Mouse (Mus musculus): ENCODE results near the gene Vmn1r3.
"Not testable (repeated sequence)": the region's sequence is repeated elsewhere in the genome, so short reads cannot be mapped to it uniquely, and the experiment has no call there.

Gene Vmn1r3

DNA sequence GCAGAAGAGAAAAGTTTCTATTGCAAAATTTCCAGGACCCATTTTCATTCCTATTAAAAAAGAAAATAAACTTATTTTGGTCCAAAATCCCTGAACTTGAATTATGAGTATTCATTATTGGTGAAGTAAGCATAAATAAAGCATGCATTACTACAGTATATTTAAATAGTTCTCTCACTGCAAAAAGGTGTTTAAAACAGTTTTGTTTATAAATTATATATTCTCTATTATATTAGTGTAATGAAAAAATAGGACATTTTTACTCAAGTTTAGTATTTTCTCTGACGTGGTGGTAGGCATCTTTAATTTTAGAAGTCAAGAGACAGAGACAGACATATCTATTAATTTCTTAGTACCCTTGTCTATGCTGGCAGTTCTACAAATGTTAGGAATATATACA lies at the start of gene Vmn1r3:
TSS of gene Vmn1r3 (minus strand) at position 101 of the 400 bp plus-strand sequence.
- CTCF ChIA-PET: not testable (repeated sequence)

DNA sequence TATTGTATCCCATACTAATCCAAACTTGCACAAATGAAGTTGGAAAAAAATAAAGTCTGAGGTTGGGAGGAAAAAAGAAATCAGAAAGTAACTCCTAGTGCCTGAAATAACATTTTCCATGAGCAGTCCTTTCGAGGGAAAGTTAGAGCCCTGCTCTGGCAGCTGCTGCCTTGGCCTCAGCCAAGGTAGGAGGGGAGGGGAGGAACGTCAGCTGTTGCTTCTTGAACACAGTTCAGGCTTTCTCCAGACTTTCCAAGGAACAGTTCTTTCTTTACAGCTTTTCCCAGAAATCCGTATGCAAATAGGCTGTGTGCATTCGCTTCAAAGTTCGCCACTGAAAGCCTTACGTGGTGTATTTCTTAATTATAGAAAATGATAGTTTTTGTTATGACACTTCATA lies 46.9 kb upstream of the Vmn1r3 start:
- CTCF ChIA-PET: no interaction called here

DNA sequence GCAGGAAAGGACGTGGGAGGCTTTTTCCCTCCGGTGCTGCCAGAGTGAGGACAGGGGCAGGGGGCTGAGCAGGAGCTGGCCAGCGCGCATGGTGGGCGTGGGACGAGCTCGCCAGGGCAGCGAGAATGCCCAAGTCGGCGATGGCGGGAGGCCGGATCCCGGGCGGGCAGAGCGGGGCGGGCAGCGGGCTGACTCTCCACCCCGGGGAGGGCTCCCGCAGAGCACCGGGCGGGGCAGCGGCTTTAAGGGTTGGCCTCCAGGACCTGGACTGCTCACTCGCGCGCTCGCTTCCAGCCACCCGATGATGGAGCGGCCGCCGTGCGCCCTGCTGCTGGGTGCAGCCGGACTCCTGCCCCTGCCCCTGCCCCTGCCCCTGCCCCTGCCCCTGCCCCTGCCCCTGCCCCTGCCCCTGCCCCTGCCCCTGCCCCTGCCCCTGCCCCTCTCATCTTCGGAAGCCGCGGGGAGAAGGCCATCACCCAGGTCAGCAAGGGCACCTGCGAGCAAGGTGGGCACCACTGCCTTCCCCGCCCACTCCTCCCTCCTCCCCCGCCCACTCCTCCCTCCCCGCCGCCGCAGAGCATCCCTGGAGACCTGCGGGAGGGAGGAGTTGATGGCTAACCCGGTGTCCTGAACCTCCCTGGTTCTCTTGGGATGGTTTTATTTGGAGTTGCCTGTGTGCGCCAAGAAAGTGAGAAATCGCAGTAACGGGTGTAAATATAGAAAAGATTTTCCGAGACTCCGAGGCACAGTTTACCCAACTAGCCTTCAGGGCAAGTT lies 45.9 kb upstream of the Vmn1r3 start:
- CTCF ChIA-PET: no interaction called here

DNA sequence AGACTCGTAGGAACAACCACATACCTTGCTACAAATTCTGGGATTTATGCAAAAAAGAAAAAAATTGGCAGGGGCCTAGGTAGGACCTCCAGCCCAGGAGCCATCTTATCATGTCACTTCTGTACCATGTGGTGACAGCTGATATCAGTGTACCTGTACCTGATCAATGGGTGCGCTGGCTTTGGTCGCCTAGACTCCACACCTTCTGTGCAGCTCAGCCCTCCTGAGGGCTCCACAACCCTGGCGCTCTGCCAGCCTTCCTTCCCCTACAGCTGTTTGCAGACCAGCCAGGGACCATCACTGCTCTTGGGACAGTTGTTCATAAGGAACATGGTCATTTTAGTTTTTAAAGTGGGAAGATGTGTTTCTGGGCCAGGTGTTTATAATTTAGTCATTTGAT lies 44.4 kb upstream of the Vmn1r3 start:
- CTCF ChIA-PET: no interaction called here

DNA sequence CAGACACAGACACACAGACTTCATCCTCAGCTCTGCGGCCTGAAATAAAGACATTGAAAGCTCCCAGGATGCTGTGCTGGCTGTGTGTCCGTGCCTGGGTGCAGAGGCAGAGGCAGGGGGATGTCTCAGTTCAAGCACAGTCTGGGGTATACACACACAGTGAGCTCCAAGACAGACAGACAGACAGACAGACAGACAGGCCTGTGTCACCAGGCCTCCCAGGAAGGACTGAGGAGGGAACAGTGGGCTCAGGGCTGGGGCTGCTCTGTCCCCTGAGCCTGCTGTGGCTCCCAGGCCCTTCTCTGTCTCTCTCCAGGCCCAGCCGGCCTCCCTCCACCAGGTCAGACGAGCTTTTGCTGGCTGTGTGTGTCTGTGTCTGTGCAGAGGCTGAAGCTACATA lies 43.3 kb upstream of the Vmn1r3 start:
- CTCF ChIA-PET: no interaction called here

DNA sequence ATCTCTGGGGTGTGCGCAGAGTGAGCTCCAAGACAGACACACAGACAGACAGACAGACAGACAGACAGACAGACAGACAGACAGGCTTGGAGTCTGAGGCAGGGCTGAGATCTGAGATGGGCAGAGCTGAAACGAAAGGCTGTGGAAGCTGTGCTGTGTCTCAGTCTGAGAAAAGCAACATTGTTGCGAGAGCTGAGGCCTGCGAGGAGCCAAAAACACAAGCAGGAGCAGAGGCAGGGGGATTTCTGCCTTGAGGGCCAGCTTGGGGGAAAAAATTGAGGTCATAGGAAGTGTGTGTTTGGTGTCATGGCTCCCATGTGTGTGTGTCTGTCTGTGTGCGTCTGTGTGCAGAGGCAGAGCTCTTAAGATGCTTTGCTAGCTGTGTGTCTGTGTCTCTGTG lies 42.6 kb upstream of the Vmn1r3 start:
- CTCF ChIA-PET: no interaction called here

DNA sequence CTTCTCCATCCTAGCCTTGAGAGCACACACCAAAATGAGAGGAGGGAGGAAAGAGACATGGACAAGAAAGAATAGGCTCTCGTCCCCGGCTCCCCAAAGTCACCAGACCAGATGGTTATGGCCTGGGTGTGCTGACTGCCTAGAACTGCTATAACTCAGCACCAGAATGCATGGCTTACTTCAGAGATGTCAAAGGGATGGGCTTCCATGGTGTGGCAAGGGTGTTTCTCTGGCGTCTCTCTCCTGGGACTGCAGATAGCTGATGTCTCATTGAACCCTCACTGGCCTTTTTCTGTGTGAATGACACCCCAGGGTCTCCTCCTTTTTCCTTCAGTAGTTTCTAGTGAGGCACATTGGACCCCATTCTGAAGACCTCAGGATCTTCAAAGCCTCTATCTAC lies 41.3 kb upstream of the Vmn1r3 start:
- CTCF ChIA-PET: no interaction called here

DNA sequence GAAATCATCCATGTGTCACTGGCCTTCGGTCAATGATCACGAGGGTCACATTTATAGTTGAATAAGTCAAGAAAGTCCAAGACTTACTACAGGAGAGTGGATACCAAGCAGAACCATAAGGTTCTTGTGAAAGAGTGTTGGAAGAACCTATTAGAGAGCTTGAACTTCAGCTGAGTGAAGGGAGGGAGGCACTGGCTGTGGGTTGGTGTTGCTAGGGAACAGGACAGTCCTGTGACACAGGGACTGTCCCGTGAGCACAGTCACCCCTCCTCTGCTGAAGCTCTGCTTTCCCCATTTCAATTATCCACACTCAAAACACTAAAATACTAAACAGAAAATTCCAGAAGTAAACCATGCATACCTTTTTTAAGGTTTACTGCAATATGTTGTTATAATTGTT lies 40.3 kb upstream of the Vmn1r3 start:
- CTCF ChIA-PET: not testable (repeated sequence)

DNA sequence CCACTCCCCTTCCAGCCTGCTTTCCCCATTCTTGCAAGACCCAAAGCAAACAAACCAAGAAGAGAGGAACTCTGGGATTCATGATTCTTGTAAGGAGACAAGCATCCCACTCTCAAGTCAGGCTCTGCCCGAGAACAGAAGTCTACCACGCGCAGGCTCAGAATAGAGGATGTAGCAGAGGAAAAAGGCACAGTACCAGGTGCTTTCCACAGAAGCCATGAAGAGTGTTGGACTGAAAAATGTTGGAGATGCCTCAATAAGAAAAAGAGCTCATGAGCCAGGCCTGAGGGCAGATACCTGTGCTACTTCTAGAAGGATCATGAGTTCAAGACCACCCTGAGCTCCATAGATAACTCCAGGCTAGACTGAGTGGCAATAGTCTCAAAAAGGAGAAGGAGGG lies 39.7 kb upstream of the Vmn1r3 start:
- CTCF ChIA-PET: not testable (repeated sequence)

DNA sequence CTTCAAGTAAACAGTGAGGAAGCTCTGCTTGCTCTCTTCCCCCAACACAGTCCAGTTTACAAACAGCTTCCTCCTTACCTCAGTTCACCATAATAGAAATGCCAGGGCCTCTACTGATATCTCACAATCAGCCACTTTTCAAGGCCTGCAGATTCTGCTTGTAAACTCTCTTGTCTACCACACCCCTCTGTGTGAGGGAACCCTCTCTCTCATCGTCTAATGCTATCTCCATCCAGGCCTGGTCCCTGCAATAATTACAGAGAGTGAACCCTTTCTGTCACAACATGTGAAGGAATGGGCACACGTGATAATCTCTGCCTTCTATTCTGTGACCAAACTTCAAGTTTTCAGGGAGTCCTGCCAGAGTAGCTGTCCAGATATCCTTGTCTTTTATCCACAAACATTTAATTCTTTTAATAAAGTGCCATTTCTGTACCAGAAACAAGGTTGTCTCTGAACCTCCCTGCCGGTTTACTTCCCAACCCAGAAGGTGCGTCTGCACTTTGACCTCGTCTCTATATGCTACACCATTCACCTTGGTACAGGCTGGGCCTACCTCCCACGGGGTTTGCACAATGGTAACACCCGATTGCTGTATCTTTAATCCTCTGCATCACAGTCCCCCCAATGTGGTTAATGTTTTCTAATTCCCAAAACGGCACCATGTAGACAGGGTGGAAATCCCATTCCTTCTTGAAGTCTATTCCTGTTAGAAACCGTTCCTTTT lies 38.5 kb upstream of the Vmn1r3 start:
- CTCF ChIA-PET: not testable (repeated sequence)

DNA sequence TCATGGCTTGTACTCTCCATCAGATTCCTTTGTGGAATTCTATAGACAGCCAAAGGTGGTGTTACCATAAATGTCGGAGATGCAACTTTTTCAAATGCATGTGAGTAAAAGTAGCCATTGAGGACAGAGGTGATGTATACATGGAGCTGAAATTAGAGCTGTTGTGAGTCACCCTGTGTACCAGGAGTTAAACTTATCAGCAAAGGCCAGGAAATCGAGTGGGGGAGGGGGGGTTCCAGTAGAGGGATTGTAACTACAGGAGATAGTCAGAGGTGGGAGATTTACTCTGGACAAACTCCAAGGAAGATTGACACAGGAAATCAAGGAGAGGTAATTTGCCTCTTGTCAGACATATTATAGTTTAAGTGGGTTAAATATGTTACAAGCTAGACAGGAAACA lies 31.2 kb upstream of the Vmn1r3 start:
- CTCF ChIA-PET: not testable (repeated sequence)

DNA sequence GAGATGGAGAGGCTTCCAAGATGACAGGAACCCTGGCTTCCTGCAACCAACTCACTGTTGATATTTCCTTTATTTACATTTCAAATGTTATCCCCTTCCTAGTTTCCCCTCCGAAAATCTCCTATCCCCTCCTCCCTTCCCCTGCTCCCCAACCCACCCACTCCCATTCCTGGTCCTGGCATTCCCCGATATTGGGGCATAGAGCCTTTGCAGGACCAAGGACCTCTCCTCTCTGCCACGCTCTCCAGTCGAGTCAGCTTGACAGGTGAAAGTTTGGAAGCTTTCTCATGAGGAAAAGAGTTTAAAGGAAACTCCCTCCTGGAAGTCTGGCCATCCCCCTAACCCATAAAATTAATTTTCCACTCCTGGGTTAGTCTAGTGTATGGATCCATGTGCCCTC lies 28.2 kb upstream of the Vmn1r3 start:
- CTCF ChIA-PET: not testable (repeated sequence)

DNA sequence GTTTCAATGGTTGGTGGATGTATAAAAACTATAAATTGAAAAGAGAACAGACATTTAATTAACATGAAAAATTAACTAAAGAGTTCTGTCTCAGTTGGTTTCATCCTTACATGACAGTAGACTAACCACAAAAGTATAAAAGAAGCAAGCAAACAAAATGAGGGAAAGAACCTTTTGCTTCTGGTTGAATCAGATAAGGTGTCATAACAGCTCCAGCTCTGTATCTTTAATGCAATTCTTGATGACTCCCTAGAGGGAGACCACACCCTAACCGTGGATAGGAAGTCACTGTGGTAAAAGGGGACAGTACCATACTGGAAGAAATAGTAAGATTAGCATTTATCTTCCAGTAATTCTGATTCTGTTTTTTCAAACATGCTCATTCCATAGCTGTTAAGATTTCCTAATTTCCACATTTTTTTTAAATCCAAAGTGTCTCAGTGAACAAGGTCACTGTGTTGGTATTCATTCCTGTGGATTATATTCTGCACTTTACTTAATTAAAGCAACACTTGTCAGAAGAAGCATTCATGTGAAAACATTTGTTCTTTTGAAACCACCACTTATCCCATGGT lies 24.6 kb upstream of the Vmn1r3 start:
- CTCF ChIA-PET: not testable (repeated sequence)

DNA sequence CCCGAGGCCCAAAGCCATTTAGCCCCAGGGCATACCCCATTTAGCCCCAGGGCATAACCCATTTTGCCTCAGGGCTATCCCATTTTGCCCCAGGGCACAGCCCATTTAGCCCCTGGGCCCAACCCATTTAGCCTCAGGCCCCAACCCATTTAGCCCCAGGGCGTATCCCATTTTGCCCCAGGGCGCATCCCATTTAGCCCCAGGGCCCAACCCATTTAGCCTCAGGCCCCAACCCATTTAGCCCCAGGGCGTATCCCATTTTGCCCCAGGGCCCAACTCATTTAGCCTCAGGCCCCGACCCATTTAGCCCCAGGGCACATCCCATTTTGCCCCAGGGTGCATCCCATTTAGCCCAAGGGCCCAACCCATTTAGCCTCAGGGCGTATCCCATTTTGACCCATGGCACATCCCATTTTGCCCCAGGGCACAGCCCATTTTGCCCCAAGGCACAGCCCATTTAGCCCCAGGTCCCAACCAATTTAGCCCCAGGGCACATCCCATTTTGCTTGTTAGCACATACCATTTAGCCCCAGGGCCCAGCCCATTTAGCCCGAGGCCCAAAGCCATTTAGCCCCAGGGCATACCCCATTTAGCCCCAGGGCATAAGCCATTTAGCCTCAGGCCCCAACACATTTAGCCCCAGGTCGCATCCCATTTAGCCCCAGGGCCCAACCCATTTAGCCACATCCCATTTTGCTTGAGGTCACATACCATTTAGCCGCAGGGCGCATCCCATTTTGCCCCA lies 8.2 kb downstream of the Vmn1r3 start:
- CTCF ChIA-PET: not testable (repeated sequence)

DNA sequence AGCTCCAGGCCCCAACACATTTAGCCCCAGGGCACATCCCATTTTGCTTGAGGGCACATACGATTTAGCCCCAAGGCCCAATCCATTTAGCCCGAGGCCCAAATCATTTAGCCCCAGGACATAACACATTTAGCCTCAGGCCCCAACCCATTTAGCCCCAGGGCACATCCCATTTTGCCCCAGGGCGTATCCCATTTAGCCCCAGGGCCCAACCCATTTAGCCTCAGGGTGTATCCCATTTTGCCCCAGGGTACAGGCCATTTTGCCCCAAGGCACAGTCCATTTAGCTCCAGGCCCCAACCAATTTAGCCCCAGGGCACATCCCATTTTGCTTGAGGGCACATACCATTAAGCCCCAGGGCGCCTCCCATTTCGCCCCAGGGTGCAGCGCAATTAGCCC lies 9.0 kb downstream of the Vmn1r3 start:
- CTCF ChIA-PET: not testable (repeated sequence)

DNA sequence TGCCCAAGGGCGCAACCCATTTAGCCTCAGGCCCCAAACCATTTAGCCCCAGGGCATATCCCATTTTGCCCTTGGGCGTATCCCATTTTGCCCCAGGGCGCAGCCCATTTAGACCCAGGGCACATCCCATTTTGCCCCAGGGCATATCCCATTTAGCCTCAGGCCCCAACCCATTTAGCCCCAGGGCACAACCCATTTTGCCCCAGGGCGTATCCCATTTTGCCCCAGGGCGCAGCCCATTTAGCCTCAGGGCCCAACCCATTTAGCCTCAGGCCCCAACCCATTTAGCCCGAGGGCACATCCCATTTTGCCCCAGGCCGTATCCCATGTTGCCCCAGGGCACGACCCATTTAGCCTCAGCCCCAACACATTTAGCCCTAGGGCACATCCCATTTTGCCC lies 9.4 kb downstream of the Vmn1r3 start:
- CTCF ChIA-PET: not testable (repeated sequence)

DNA sequence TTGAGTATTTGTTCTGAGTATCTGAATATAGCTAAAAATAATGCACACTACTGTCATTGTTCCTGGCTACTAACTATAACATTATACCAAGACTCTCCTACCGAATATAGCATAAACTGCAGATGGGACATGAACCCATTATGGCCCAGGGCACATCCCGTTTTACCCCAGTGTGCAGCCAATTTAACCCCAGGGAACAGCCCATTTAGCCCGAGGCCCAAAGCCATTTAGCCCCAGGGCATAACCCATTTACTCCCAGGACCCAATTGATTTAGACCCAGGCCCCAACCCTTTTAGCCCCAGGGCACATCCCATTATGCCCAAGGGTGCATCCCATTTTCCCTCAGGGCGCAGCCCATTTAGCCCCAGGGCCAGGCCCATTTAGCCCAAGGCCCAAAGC lies 10.6 kb downstream of the Vmn1r3 start:
- CTCF ChIA-PET: not testable (repeated sequence)

DNA sequence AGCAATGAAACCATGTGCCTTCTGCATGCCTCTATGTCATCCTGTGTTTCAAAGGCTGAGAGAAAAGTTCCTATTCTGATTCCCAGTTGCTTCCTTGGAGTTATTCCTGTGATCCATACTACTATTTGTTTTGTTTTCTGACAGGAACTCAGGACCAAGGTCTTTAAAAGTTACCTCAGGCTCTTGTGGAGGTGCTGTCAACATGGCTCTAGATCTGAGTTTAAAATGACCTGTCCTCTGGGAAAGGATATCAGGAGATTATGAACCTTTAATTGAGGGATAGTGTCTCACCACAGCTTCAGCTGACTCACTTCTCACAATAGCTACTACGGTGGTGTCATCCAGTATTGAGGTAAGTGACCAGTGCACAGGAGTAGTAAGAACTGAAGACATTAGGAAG lies 18.1 kb downstream of the Vmn1r3 start, which contains the start of gene Vmn1r2:
TSS of gene Vmn1r2 (plus strand) at position 301 of the 400 bp plus-strand sequence.
- CTCF ChIA-PET: not testable (repeated sequence)

DNA sequence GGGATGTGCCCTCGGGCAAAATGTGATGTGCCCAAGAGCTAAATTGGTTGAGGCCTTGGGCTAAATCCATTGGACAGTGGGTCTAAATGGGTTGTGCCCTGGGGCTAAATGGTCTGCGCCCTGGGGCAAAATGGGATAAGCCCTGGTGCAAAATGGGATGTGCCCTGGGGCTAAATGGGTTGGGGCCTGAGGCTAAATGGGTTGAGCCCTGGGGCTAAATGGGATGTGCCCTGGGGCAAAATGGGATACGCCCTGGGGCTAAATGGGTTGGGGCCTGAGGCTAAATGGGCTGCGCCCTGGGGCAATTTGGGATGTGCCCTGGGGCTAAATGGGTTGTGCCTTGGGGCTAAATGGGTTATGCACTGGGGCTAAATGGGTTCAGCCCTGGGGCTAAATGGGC lies 20.1 kb downstream of the Vmn1r3 start:
- CTCF ChIA-PET: no interaction called here

DNA sequence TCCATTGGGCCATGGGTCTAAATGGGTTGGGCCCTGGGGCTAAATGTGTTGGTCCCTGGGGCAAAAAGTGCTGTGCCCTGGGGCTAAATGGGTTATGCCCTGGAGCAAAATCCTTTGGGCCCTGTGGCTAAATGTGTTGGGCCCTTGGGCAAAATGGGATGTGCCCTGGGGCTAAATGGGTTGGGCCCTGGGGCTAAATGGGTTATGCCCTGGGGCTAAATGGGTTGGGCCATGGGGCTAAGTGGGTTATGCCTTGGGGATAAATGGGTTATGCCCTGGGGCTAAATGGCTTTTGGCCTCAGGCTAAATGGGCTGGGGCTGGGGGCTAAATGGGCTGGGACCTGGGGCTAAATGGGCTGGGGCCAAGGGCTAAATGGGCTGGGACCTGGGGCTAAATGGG lies 20.7 kb downstream of the Vmn1r3 start:
- CTCF ChIA-PET: not testable (repeated sequence)

DNA sequence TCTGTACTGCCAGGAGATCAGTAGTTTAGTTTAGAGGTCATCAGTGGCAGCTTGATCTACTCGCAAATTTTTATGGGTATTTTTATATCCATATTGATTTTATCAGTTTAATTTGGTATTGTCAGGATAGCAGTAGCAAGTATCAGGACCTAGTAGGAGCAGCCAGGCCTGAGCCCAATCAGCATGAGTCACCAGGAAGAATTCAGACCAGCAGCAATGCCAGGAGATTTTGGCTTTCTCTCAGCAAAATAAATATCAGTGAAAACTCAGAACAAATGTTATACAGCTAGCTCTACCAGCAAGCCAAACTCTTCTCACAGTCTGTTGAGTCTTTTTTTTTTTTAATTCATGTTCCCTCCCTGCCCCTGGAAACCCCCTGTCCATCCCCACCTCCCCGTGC lies 31.8 kb downstream of the Vmn1r3 start:
- CTCF ChIA-PET: not testable (repeated sequence)

DNA sequence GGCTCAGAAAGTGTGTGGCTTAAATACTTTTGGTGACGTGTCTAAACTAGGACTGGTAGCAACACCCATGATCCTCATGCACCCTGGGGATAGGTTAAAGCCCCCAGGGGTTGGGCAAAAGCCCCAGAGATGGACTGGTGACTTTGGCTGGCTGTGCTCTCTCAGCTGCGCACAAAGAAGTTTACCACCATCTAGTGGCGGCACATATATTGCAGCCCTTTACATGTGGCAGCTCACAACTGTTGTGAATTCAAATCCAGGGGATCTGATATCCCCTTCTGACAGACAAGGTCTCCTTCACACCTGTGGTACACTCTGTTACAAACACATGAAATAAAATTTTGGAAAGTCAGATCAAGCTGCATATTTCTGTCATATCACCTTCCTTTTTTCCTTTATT lies 37.2 kb downstream of the Vmn1r3 start:
- CTCF ChIA-PET: not testable (repeated sequence)

Data from spleen, embryonic (tissue).